Mouse (Mus musculus) G1E (cell line): ENCODE measurements around the gene Epo.

Source experiments
- CTCF ChIP-seq: IDR thresholded peaks from 2 replicates; pipeline ENCODE4 v1.5.1; 2012; ENCODE audit warnings: low read depth, low read length, inconsistent platforms, mixed read lengths
- TAL1 ChIP-seq: conservative IDR thresholded peaks from 2 replicates; pipeline ENCODE4 v1.6.1; 2012; ENCODE audit warnings: low read depth, low read length, inconsistent platforms, mixed read lengths

GRCm38 (mm10) chr5:137532131-137532807 lies 773 bp downstream of the Epo start:
- TF ChIP-seq CTCF (no peak), TAL1 (no peak)
